Mouse (Mus musculus) liver, postnatal 0 days (tissue): ENCODE results near the gene Elovl4.

ENCODE experiments used
- CTCF ChIP-seq: sonication (generic); IDR thresholded peaks from 2 replicates; pipeline ENCODE4 v1.5.1; 2016; ENCODE audit warnings: antibody characterized with exemption, low read depth
- EP300 ChIP-seq: IDR thresholded peaks from 2 replicates; pipeline ENCODE4 v1.6.1; 2016; ENCODE audit warnings: antibody characterized with exemption, low read depth, mild to moderate bottlenecking

DNA sequence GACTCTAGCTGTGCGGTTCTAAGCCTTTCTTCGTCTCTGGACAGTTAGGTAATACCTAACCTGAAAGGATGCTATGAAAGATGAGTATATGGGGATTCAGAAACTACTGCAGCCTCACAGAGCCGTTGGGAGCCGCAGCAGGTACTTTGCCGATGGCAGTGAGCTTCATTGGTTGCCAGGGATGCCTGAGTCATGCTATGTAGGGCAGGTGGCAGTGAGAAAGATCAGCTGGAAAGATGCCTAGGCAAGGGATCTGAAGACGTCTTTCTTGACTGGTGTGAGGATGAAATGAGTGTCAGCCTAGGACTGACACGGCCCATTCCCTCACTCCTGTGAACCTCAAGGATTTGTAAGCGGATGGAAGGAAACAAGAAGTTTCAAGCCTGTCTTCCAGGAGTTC lies 8.2 kb downstream of the Elovl4 start:
- no peak for TF ChIP-seq CTCF
- no peak for TF ChIP-seq EP300
